Mouse (Mus musculus): ENCODE results near the gene 1700020N01Rik.

Gene 1700020N01Rik

GRCm38 (mm10) chr10:21668976-21669375, 76.0 kb downstream of the 1700020N01Rik start:
- DNase-seq (ENCODE audit: low read depth, low spot score): no peak

- DNase-seq (ENCODE audit: low read depth, low spot score): no peak
Measured at GRCm38 (mm10) chr10:21669750-21670161, 76.8 kb downstream of the 1700020N01Rik start.

- DNase-seq (ENCODE audit: low read depth, low spot score): no peak
Measured at GRCm38 (mm10) chr10:21670168-21670567, 77.2 kb downstream of the 1700020N01Rik start.
